Comparison of ENCODE assay signal across 9 mouse cellular contexts in genomic region chr12:112951150-112951842, GRCm38 (mm10). TPM values are rescaled to one million over a fixed set of nuclear protein-coding genes. Genes with fewer than 3 reads are reported as not detected.
A peak's percentile ranks its signal among the peaks of the same experiment; 100 is the strongest.
DNase-seq lines count a peak whose midpoint lies in the region; ATAC-seq lines count a peak whose summit lies in the region.
"Had no signal": no experiment of that assay in that cellular context is flagged by ENCODE, and none has a peak within 500 bp of the region (broad histone marks: within the 10 kb centered on the region; RNA-seq: fewer than 3 reads in every experiment).

No protein-coding gene starts in this region.

- H3K27me3 ChIP-seq in heart, embryonic 14.5 days (ENCODE audit: control insufficient read depth, insufficient read depth, low read length): peaks cover 4% of the 10 kb centered on the region; the same call in 1 of the 2 replicates
- peaks cover 18% of the 10 kb centered on the region for H3K27me3 ChIP-seq in forebrain, embryonic 12.5 days
- H3K27me3 ChIP-seq in liver, embryonic 13.5 days: peaks cover 62% of the 10 kb centered on the region

- peaks cover 32 to 36% of the 10 kb centered on the region in 2 experiments for H3K4me1 ChIP-seq in heart, embryonic 14.5 days (ENCODE audit: control insufficient read depth in 2 of 2, insufficient read depth in 2 of 2, low read length in 2 of 2)
- peaks cover 25% of the 10 kb centered on the region for H3K4me1 ChIP-seq in forebrain, embryonic 12.5 days
- H3K4me1 ChIP-seq in liver, embryonic 13.5 days (replicated peaks): peaks cover 44% of the 10 kb centered on the region

- WGBS in heart, embryonic 14.5 days: 19% methylated on average over 7 of the region's 7 CpGs
- 31% methylated on average over 7 of the region's 7 CpGs for WGBS in forebrain, embryonic 12.5 days
- 22% methylated on average over 7 of the region's 7 CpGs for WGBS in liver, embryonic 13.5 days (ENCODE audit: insufficient replicate concordance)

- ATAC-seq in heart, embryonic 14.5 days (ENCODE audit: insufficient number of reproducible peaks, insufficient read depth, low FRiP score, low read depth): no peak
- no peak for ATAC-seq in forebrain, embryonic 12.5 days (ENCODE audit: low FRiP score)
- no peak for ATAC-seq in liver, embryonic 13.5 days (ENCODE audit: low read depth)

- H3K4me2 ChIP-seq in heart, embryonic 14.5 days (ENCODE audit: low read length): peak overlapping the region; percentile 99
- peak overlapping the region; percentile 83; the same call in 1 of the 2 replicates for H3K4me2 ChIP-seq in forebrain, embryonic 12.5 days
- H3K4me2 ChIP-seq in liver, embryonic 13.5 days: peak overlapping the region; percentile 94; the same call in 1 of the 2 replicates

- peak overlapping the region; percentile 80; the same call in 1 of the 2 replicates for H3K9ac ChIP-seq in heart, embryonic 14.5 days (ENCODE audit: low read length)
- H3K9ac ChIP-seq in forebrain, embryonic 12.5 days: peak overlapping the region; percentile 85; the same call in 1 of the 2 replicates
- no peak overlapping the region for H3K9ac ChIP-seq in liver, embryonic 13.5 days

- H3K27ac ChIP-seq in heart, embryonic 14.5 days (replicated peaks in 1 of 2; ENCODE audit: control insufficient read depth in 1 of 2, insufficient read depth in 1 of 2, low read depth in 2 of 2, low read length in 2 of 2): peak overlapping the region; percentile 60 to 79
- H3K27ac ChIP-seq in forebrain, embryonic 12.5 days: peak overlapping the region; percentile 89
- no peak overlapping the region for H3K27ac ChIP-seq in liver, embryonic 13.5 days

- 0 out of 2 replicates have a peak, but pooled peaks cover 4% of the 10 kb centered on the region for H3K36me3 ChIP-seq in heart, embryonic 14.5 days (ENCODE audit: control insufficient read depth, insufficient read depth, low read length)
- H3K36me3 ChIP-seq in forebrain, embryonic 12.5 days (replicated peaks): no peaks in the 10 kb centered on the region; the same call in 1 of the 2 replicates
- no peaks in the 10 kb centered on the region for H3K36me3 ChIP-seq in liver, embryonic 13.5 days

- H3K9me3 ChIP-seq in heart, embryonic 14.5 days (ENCODE audit: control insufficient read depth, low read length): no peaks in the 10 kb centered on the region
- H3K9me3 ChIP-seq in forebrain, embryonic 12.5 days: no peaks in the 10 kb centered on the region
- H3K9me3 ChIP-seq in liver, embryonic 13.5 days (replicated peaks): no peaks in the 10 kb centered on the region

- peak overlapping the region in 1 of 2 experiments; percentile 63; a peak in 1 of 4 replicates for H3K4me3 ChIP-seq in heart, embryonic 14.5 days (ENCODE audit: control insufficient read depth in 1 of 2, insufficient read depth in 1 of 2, low read depth in 1 of 2, low read length in 2 of 2)
- H3K4me3 ChIP-seq in forebrain, embryonic 12.5 days (replicated peaks): no peak overlapping the region
- no peak overlapping the region for H3K4me3 ChIP-seq in liver, embryonic 13.5 days (replicated peaks)

- intact Hi-C loops in heart, postnatal 14 days (cut with DNase I): no loop called here

- DNase-seq in heart, postnatal 14 days: no peak
- peak; percentile 33 for DNase-seq in 416B (ENCODE audit: low read depth)
- no peak for DNase-seq in liver, embryonic 13.5 days
- DNase-seq in frontal cortex, postnatal 36 days (ENCODE audit: low spot score in 2 of 2): no peak
- DNase-seq in frontal cortex, postnatal 25 days (ENCODE audit: low spot score in 2 of 2): no peak
- no peak for DNase-seq in kidney, postnatal 4 days
- DNase-seq: thymus, adult 2 months had no signal

RNA-seq across cellular contexts. Expression of gene Nudt14, which starts 9.4 kb away (rescaled TPM):
- 44.2 and 53.9 TPM in 2 replicates for polyA plus RNA-seq in heart, embryonic 14.5 days (2014; fragmentation: Nextera tagmentation; extraction: Ambion mirVana)
- total RNA-seq in heart, postnatal 14 days (2021): 1 to 10 TPM; 8.3 to 8.6 TPM
- 51.5 and 54.4 TPM in 2 replicates for polyA plus RNA-seq in forebrain, embryonic 12.5 days (2016; fragmentation: Nextera tagmentation; extraction: Ambion mirVana)
- polyA plus RNA-seq in liver, embryonic 13.5 days (2015; fragmentation: Nextera tagmentation; extraction: Ambion mirVana): 14.7 and 15.2 TPM in 2 replicates

RNA-seq across cellular contexts. Expression of gene Jag2, which starts 21.7 kb away (rescaled TPM):
- polyA plus RNA-seq in heart, embryonic 14.5 days (2014; fragmentation: Nextera tagmentation; extraction: Ambion mirVana): 3.4 and 4.7 TPM in 2 replicates
- 10 to 100 TPM; 32.1 to 32.4 TPM for total RNA-seq in heart, postnatal 14 days (2021)
- polyA plus RNA-seq in forebrain, embryonic 12.5 days (2016; fragmentation: Nextera tagmentation; extraction: Ambion mirVana): 5.6 and 6.2 TPM in 2 replicates
- 0.13 and 0.20 TPM in 2 replicates for polyA plus RNA-seq in liver, embryonic 13.5 days (2015; fragmentation: Nextera tagmentation; extraction: Ambion mirVana)

RNA-seq across cellular contexts. Expression of gene Btbd6, which starts 25.0 kb away (rescaled TPM):
- 19.4 and 25.9 TPM in 2 replicates for polyA plus RNA-seq in heart, embryonic 14.5 days (2014; fragmentation: Nextera tagmentation; extraction: Ambion mirVana)
- total RNA-seq in heart, postnatal 14 days (2021): 10 to 100 TPM; 16.8 TPM
- 28.2 and 29.2 TPM in 2 replicates for polyA plus RNA-seq in forebrain, embryonic 12.5 days (2016; fragmentation: Nextera tagmentation; extraction: Ambion mirVana)
- polyA plus RNA-seq in liver, embryonic 13.5 days (2015; fragmentation: Nextera tagmentation; extraction: Ambion mirVana): 6.3 and 6.6 TPM in 2 replicates

RNA-seq across cellular contexts. Expression of gene Brf1, which starts 49.2 kb away (rescaled TPM):
- 40.5 and 42.5 TPM in 2 replicates for polyA plus RNA-seq in heart, embryonic 14.5 days (2014; fragmentation: Nextera tagmentation; extraction: Ambion mirVana)
- total RNA-seq in heart, postnatal 14 days (2021): 10 to 100 TPM; 28.3 to 28.8 TPM
- 70.2 and 74.2 TPM in 2 replicates for polyA plus RNA-seq in forebrain, embryonic 12.5 days (2016; fragmentation: Nextera tagmentation; extraction: Ambion mirVana)
- 28.3 and 28.8 TPM in 2 replicates for polyA plus RNA-seq in liver, embryonic 13.5 days (2015; fragmentation: Nextera tagmentation; extraction: Ambion mirVana)
